ENCODE assay signal across 8 mouse cellular contexts in genomic region chr13:104177796-104178649, GRCm38 (mm10). TPM values are rescaled to one million over a fixed set of nuclear protein-coding genes. Genes with fewer than 3 reads are reported as not detected.
DNase-seq lines count a peak whose midpoint lies in the region; ATAC-seq and TF ChIP-seq lines count a peak whose summit lies in the region.

TSS of gene Trappc13 (minus strand) at chr13:104178469.

- H3K36me3 ChIP-seq in heart, adult 2 months (ENCODE audit: control insufficient read depth, insufficient read depth, low read length): peaks cover 10% of the 10 kb centered on the region
- peaks cover 18% of the 10 kb centered on the region; the same call in 1 of the 2 replicates for H3K36me3 ChIP-seq in heart, postnatal 0 days (replicated peaks; ENCODE audit: control insufficient read depth, insufficient read depth, low read length)
- no peaks in the 10 kb centered on the region for H3K36me3 ChIP-seq in lung, postnatal 0 days (ENCODE audit: insufficient read depth, low read length)
- peaks cover 11% of the 10 kb centered on the region for H3K36me3 ChIP-seq in stomach, embryonic 14.5 days (ENCODE audit: control insufficient read depth, insufficient read depth, low read length)

- TF ChIP-seq POLR2A in heart, adult 2 months (IDR thresholded peaks at IDR 0.05; ENCODE audit: insufficient read depth, low read depth, low read length): peak; percentile 63

- peaks cover 4% of the 10 kb centered on the region for H3K4me1 ChIP-seq in heart, adult 2 months (ENCODE audit: control insufficient read depth, insufficient read depth, low read length)
- H3K4me1 ChIP-seq in heart, postnatal 0 days (ENCODE audit: control insufficient read depth, insufficient read depth): peaks cover 14% of the 10 kb centered on the region
- H3K4me1 ChIP-seq in lung, postnatal 0 days (ENCODE audit: insufficient read depth, low read depth, low read length): no peaks in the 10 kb centered on the region
- H3K4me1 ChIP-seq in stomach, embryonic 14.5 days (ENCODE audit: control insufficient read depth, insufficient read depth, low read length): peaks cover 8% of the 10 kb centered on the region; the same call in 1 of the 2 replicates

- intact Hi-C loops in heart, adult 2 months (cut with DNase I): loop anchor here (2.0 to 5.0 kb wide), 3 partner anchors 51 to 109 kb away; partner anchors contain the start of genes Adamts6, Cenpk, Nln and Ppwd1

- no peaks in the 10 kb centered on the region for H3K9me3 ChIP-seq in heart, postnatal 0 days (replicated peaks; ENCODE audit: control insufficient read depth, low read length)
- no peaks in the 10 kb centered on the region for H3K9me3 ChIP-seq in lung, postnatal 0 days (ENCODE audit: low read length)
- H3K9me3 ChIP-seq in stomach, embryonic 14.5 days (ENCODE audit: control insufficient read depth, low read depth, low read length): no peaks in the 10 kb centered on the region

- peak within 1 kb of the TSS; percentile 91 for H3K9ac ChIP-seq in heart, adult 2 months (ENCODE audit: low read depth, low read length)
- H3K9ac ChIP-seq in heart, postnatal 0 days (replicated peaks; ENCODE audit: low read depth, low read length): peak within 1 kb of the TSS; percentile 88
- peak within 1 kb of the TSS; percentile 70 for H3K9ac ChIP-seq in lung, postnatal 0 days (replicated peaks; ENCODE audit: low read depth)
- H3K9ac ChIP-seq in stomach, embryonic 14.5 days (replicated peaks; ENCODE audit: low read depth, low read length): peak within 1 kb of the TSS; percentile 60

- peak in 1 of 2 experiments; percentile 81 for DNase-seq in heart, adult 2 months
- DNase-seq in heart, adult 9 months (ENCODE audit: low spot score in 2 of 2): no peak
- peak; percentile 89 for DNase-seq in adrenal gland, adult 2 months
- DNase-seq in heart, postnatal 0 days (ENCODE audit: low spot score): peak; percentile 41
- DNase-seq in layer of hippocampus, adult 11-12 months (ENCODE audit: low spot score): peak; percentile 15
- DNase-seq in lung, postnatal 0 days (ENCODE audit: low spot score): peak; percentile 45

- ATAC-seq in erythroblast, adult 5-6 weeks (replicated peaks; ENCODE audit: low FRiP score, poor library complexity, severe bottlenecking): peak; percentile 83
- peak; percentile 85 for ATAC-seq in heart, postnatal 0 days (ENCODE audit: insufficient read depth, low read depth)
- ATAC-seq in lung, postnatal 0 days: peak; percentile 86
- peak; percentile 86 for ATAC-seq in stomach, embryonic 14.5 days (ENCODE audit: insufficient number of reproducible peaks, insufficient read depth, low FRiP score, low read depth)

- TF ChIP-seq EP300 in heart, adult 2 months (IDR thresholded peaks at IDR 0.05; ENCODE audit: insufficient read depth, low read depth, low read length): 0 out of 2 replicates have a peak, but pooled peaks have one; percentile 34
- TF ChIP-seq EP300 in heart, postnatal 0 days (IDR thresholded peaks at IDR 0.05; ENCODE audit: low read depth): no peak
- TF ChIP-seq EP300 in lung, postnatal 0 days (IDR thresholded peaks at IDR 0.05): no peak

- H3K27me3 ChIP-seq in heart, adult 2 months (ENCODE audit: control insufficient read depth, insufficient read depth, low read length): no peaks in the 10 kb centered on the region
- no peaks in the 10 kb centered on the region for H3K27me3 ChIP-seq in heart, postnatal 0 days (ENCODE audit: control insufficient read depth, insufficient read depth, low read length)
- no peaks in the 10 kb centered on the region for H3K27me3 ChIP-seq in lung, postnatal 0 days (replicated peaks; ENCODE audit: insufficient read depth, low read length)
- no peaks in the 10 kb centered on the region for H3K27me3 ChIP-seq in stomach, embryonic 14.5 days (ENCODE audit: control insufficient read depth, insufficient read depth, low read length)

- peaks cover 1% of the 10 kb centered on the region for H3K79me2 ChIP-seq in heart, adult 2 months (replicated peaks; ENCODE audit: control insufficient read depth, insufficient read depth, low read length)

- H3K4me2 ChIP-seq in heart, postnatal 0 days (ENCODE audit: low read depth, low read length): peak within 1 kb of the TSS; percentile 94
- H3K4me2 ChIP-seq in lung, postnatal 0 days (replicated peaks; ENCODE audit: low read depth, low read length): peak within 1 kb of the TSS; percentile 71
- peak within 1 kb of the TSS; percentile 69 for H3K4me2 ChIP-seq in stomach, embryonic 14.5 days (replicated peaks; ENCODE audit: low read depth, low read length)

- peak within 1 kb of the TSS; percentile 94 for H3K27ac ChIP-seq in heart, adult 2 months
- peak within 1 kb of the TSS; percentile 87 for H3K27ac ChIP-seq in heart, postnatal 0 days (ENCODE audit: low read depth)
- peak within 1 kb of the TSS; percentile 84 for H3K27ac ChIP-seq in lung, postnatal 0 days (ENCODE audit: low read length)
- H3K27ac ChIP-seq in stomach, embryonic 14.5 days (ENCODE audit: low read length): peak within 1 kb of the TSS; percentile 85

- WGBS in heart, adult 2 months: under 1% methylated on average over 32 of the region's 32 CpGs
- WGBS in heart, postnatal 0 days: under 1% methylated on average over 32 of the region's 32 CpGs
- WGBS in lung, postnatal 0 days: under 1% methylated on average over 32 of the region's 32 CpGs
- WGBS in stomach, embryonic 14.5 days: under 1% methylated on average over 32 of the region's 32 CpGs

- H3K4me3 ChIP-seq in heart, adult 2 months: peak within 1 kb of the TSS; percentile 82
- H3K4me3 ChIP-seq in heart, postnatal 0 days (ENCODE audit: low read depth, low read length): peak within 1 kb of the TSS; percentile 98
- peak within 1 kb of the TSS; percentile 73 for H3K4me3 ChIP-seq in lung, postnatal 0 days (ENCODE audit: low read depth, low read length)
- H3K4me3 ChIP-seq in stomach, embryonic 14.5 days (ENCODE audit: low read depth, low read length): peak within 1 kb of the TSS; percentile 83

- TF ChIP-seq CTCF in heart, adult 2 months (IDR thresholded peaks at IDR 0.05): no peak
- TF ChIP-seq CTCF in heart, postnatal 0 days (IDR thresholded peaks at IDR 0.05; ENCODE audit: low read depth): no peak
- TF ChIP-seq CTCF in lung, postnatal 0 days (IDR thresholded peaks at IDR 0.05): 0 out of 2 replicates have a peak, but pooled peaks have one; percentile 6

RNA-seq across cellular contexts. Expression of gene Trappc13, which starts in this region (rescaled TPM):
- total RNA-seq in heart, adult 2 months (2021): 10 to 100 TPM; 34.3 to 38.1 TPM
- 7.9 and 15.2 TPM in 2 replicates for polyA plus RNA-seq in heart, adult 2 months (2012; rRNA removed)
- total RNA-seq in adrenal gland, adult 2 months (2021): 10 to 100 TPM; 57.8 to 61.8 TPM
- 2.6 and 5.3 TPM in 2 replicates for polyA plus RNA-seq in adrenal gland, adult 2 months (2012; rRNA removed)
- 14.0 and 14.4 TPM in 2 replicates for total RNA-seq in erythroblast, adult 5-6 weeks (2015; ENCODE audit: low replicate concordance)
- 11.8 and 19.0 TPM in 2 replicates for total RNA-seq in erythroblast, adult 5-6 weeks (2017; ENCODE audit: low replicate concordance)
- total RNA-seq in heart, postnatal 0 days (2014; rRNA removed; ENCODE audit: low replicate concordance): 28.3 and 35.4 TPM in 2 replicates
- polyA plus RNA-seq in heart, postnatal 0 days (2015; fragmentation: Nextera tagmentation; extraction: Ambion mirVana): 33.1 and 38.8 TPM in 2 replicates
- 30.8 and 33.2 TPM in 2 replicates for polyA plus RNA-seq in lung, postnatal 0 days (2015; fragmentation: Nextera tagmentation; extraction: Ambion mirVana)
- 65.4 and 66.2 TPM in 2 replicates for polyA plus RNA-seq in stomach, embryonic 14.5 days (2014; fragmentation: Nextera tagmentation; extraction: Ambion mirVana)

Comparison
In these comparisons a context has a peak if more than half of its experiments do, and no peak if none do; other contexts are left out.
1. DNase-seq: peak in adrenal gland, adult 2 months (single experiment), heart, postnatal 0 days (single experiment), layer of hippocampus, adult 11-12 months (single experiment) and lung, postnatal 0 days (single experiment); none in heart, adult 9 months (0 of 2).
2. Peak in every context shown above with its lines, with median percentiles within 50 percentile points of each other: H3K27ac ChIP-seq, H3K4me3 ChIP-seq, H3K9ac ChIP-seq, ATAC-seq and H3K4me2 ChIP-seq.